8 mouse cellular contexts compared by ENCODE assay signal in genomic region chr2:45435261-45435980, GRCm38 (mm10).
A peak's percentile ranks its signal among the peaks of the same experiment; 100 is the strongest.
DNase-seq lines count a peak whose midpoint lies in the region; ATAC-seq lines count a peak whose summit lies in the region.
"Had no signal": no experiment of that assay in that cellular context is flagged by ENCODE, and none has a peak within 500 bp of the region (broad histone marks: within the 10 kb centered on the region; RNA-seq: fewer than 3 reads in every experiment).

No protein-coding gene starts in this region.

- no peaks in the 10 kb centered on the region for H3K27me3 ChIP-seq in kidney, embryonic 14.5 days (ENCODE audit: control insufficient read depth, insufficient read depth, low read length)
- H3K27me3 ChIP-seq: Patski had no signal

- no peak overlapping the region for H3K27ac ChIP-seq in kidney, embryonic 14.5 days (ENCODE audit: low read depth, low read length)

- no peak for ATAC-seq in kidney, embryonic 14.5 days (ENCODE audit: low FRiP score, low TSS enrichment)
- ATAC-seq: Patski had no signal

- no peaks in the 10 kb centered on the region for H3K4me1 ChIP-seq in kidney, embryonic 14.5 days (ENCODE audit: control insufficient read depth, insufficient read depth, low read length)

- 64% methylated on average over 6 of the region's 6 CpGs for WGBS in kidney, embryonic 14.5 days

- no peaks in the 10 kb centered on the region for H3K36me3 ChIP-seq in kidney, embryonic 14.5 days (ENCODE audit: control insufficient read depth, insufficient read depth, low read length)

- H3K9me3 ChIP-seq in kidney, embryonic 14.5 days (ENCODE audit: control insufficient read depth, low read length): no peaks in the 10 kb centered on the region

- no peak overlapping the region for H3K4me3 ChIP-seq in kidney, embryonic 14.5 days (ENCODE audit: low read length)

- H3K9ac ChIP-seq in kidney, embryonic 14.5 days (ENCODE audit: low read depth, low read length): no peak overlapping the region

- DNase-seq in kidney, adult 18-20 months: peak; percentile 77
- peak; percentile 17 for DNase-seq in Muller cell, postnatal 12 days (ENCODE audit: inconsistent ontology term)
- DNase-seq in adrenal gland, postnatal 14 days: peak; percentile 70
- peak; percentile 85 to 92 for DNase-seq in kidney, adult 8-10 months
- no peak for DNase-seq in T-cell, adult 2 months (ENCODE audit: low spot score)
- no peak for DNase-seq in frontal cortex, adult 2 months (ENCODE audit: extremely low spot score in 1 of 2, low spot score in 1 of 2)

- no peak overlapping the region for H3K4me2 ChIP-seq in kidney, embryonic 14.5 days (replicated peaks; ENCODE audit: low read depth, low read length)

Comparison
In these comparisons a context has a peak if more than half of its experiments do, and no peak if none do; other contexts are left out.
1. DNase-seq: peak in kidney, adult 18-20 months (single experiment), Muller cell, postnatal 12 days (single experiment), adrenal gland, postnatal 14 days (single experiment) and kidney, adult 8-10 months (2 of 2); none in T-cell, adult 2 months (single experiment) and frontal cortex, adult 2 months (0 of 2).